Mouse (Mus musculus) Muller cell, postnatal 12 days (primary cell): ENCODE measurements around the gene Usp17lc.
"Not testable (repeated sequence)": the region's sequence is repeated elsewhere in the genome, so short reads cannot be mapped to it uniquely, and the experiment has no call there.

ENCODE experiments used
- DNase-seq: peaks from one replicate; pipeline ENCODE4 v3.0.0-alpha.2; 2015; ENCODE audit errors: inconsistent ontology term

Usp17lc gene

DNA sequence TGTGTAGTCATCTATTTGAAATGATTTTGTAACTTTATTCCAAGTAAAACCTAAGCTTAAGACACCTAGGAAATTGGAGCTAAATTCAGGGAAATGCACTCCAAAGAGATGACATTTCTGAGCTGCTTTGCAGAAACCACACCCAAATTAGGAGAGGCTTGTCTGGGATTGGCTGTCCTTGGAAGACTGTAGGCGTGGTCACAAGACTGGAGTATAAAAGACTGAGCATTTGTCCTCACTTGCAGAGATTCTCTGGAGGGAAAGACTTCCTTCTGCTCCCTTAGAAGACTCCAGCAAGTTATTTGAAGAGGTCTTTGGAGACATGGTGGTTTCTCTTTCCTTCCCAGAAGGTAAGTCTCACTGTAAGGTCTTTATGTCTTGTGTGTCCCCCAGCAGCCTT lies at the start of gene Usp17lc:
TSS of gene Usp17lc (plus strand) at position 301 of the 400 bp plus-strand sequence.
- DNase-seq, result not testable (repeated sequence)

DNA sequence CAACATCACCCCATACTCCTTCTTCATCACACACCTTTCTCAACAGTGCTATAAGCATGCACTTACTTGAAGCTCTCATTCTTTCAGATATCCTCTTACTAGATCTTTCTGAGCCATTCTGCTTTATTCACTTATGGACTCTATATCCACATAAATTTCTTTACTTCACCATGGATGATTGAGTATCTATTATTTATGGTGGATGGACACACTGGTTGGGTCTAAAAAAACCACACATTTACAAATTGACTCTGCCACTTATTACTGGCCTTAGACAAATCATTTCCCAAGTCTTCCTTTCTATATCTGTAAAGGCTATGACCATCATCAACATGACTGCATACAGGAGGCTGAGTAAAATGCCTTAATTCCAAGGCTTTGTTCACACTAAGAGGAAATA lies 28.8 kb upstream of the Usp17lc start, which contains the start of gene Olfr603:
TSS of gene Olfr603 (minus strand) at position 101 of the 400 bp plus-strand sequence.
- no peak for DNase-seq

DNA sequence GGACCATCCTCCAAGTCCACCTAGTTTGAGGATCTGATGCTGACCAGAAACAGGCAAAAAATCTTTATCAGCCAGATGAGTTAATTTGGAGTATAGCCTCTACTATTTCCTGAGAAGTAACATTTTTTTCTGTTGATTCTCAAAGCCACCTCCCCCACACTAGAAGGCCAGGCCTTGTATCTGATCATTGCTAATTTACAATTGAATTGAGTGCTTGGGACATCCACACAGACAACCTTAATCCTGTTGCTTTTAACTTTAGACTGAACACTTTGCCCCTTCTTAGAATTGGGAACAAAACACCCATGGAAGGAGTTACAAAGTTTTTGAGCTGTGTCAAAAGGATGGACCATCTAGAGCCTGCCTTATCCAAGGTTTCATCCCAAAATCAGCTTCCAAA lies 17.1 kb upstream of the Usp17lc start:
- no peak for DNase-seq

DNA sequence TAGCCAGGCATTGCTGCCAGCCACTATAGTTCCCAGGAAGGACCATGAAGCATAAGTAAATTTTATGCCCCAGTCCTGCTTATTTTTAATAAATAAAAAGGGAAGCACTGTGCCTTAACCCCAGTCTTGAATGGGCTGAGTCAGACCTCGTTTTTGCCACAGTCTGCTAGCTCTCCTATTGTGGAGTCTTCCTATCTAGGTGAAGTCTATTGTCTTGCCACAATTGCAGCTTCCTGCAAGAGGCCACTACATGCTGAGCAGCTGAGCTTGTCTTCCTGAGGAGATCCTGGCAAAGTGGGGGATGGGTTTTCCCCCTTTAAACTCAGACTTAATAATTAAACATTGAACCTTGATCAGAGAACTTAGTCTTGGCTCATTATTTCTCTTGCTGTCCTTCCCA lies 15.9 kb upstream of the Usp17lc start:
- DNase-seq, result no peak

DNA sequence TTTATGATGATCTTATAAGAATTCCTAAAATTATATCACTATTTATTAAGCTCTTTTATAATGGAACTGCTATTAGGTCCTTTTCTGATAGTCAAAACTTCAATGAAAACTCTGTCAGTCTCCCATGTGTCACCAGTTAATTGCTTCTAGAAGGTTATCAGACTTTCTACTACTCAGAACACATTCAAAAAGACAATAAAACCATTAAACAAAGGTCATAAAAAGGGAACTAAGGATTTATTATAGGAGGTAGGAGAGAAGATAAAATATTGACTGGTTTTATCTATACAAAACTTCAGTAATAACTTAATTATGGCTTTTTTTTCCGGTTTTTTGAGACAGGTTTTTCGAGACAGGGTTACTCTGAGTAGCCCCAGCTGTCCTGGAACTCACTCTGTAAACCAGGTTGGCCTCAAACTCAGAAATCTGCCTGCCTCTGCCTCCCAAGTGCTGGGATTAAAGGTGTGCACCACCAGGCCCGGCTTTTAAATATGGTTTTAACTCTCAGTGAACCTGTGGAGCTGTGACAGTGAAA lies 8.3 kb upstream of the Usp17lc start:
- DNase-seq, result not testable (repeated sequence)

DNA sequence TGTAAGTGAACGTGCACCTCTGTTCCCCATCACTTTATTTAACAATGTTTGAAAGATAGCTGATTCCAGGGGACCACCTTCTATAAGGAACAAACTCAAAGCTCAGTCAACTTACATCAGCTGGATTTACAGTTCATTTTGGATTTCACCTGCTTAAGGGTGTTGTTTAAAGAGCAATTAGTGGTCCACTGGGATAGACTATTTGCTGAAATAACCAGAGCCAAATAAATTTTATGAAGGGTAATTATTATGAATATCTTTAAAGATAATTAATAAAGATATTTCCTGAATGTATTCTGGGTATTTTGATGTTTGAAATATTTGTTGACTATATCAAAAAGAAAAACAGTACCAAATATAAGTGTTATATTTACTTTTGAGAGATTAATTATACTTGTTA lies 30.5 kb downstream of the Usp17lc start, which contains the start of gene Olfr605:
TSS of gene Olfr605 (minus strand) at position 101 of the 400 bp plus-strand sequence.
- no peak for DNase-seq

DNA sequence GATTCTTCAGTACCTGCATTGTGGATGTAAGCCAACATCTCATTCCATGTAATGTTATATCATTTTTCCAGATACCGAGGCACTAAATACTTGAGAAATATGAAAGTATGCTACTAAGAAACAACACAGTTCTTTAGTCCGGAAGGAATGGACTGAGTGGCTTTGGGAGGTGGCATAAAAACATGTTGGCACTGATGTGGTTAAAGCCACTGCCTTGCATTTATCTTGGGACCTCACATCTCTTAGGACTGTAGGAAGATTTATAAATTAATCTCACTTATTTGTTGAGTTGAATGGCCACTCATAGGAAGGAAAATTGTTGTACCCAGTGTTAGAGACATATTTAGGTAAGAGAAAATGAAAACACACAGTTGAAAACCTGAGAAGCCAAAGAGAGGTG lies 33.9 kb downstream of the Usp17lc start, which contains the start of gene Olfr606:
TSS of gene Olfr606 (plus strand) at position 301 of the 400 bp plus-strand sequence.
- no peak for DNase-seq

DNA sequence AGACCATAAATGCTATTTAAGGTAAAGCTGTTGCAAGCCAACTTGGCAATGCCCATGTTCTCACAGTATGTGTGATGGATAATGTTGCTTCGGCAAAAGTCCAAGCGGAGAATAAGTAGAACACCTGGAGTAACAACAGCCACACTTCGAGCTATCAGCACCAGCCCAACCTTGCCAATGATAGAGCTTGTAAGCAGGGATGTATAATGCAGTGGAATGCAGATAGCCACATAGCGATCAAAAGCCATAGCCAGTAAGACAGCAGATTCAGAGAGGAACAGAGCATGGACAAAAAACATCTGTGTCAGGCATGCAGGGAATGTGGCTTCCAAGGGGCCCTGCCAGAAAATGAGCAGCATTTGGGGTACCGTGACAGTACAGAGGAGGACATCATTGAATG lies 45.7 kb downstream of the Usp17lc start:
- DNase-seq, result no peak
